14 mouse cellular contexts compared by ENCODE assay signal in genomic region chr3:42065093-42065935, GRCm38 (mm10).
A peak's percentile ranks its signal among the peaks of the same experiment; 100 is the strongest.
DNase-seq lines count a peak whose midpoint lies in the region; ATAC-seq and TF ChIP-seq lines count a peak whose summit lies in the region.
"Had no signal": no experiment of that assay in that cellular context is flagged by ENCODE, and none has a peak within 500 bp of the region (broad histone marks: within the 10 kb centered on the region; RNA-seq: fewer than 3 reads in every experiment).

No protein-coding gene starts in this region.

- no peak overlapping the region for H3K4me3 ChIP-seq in forebrain, embryonic 12.5 days (replicated peaks)
- H3K4me3 ChIP-seq in limb, embryonic 13.5 days, result no peak overlapping the region
- no peak overlapping the region for H3K4me3 ChIP-seq in midbrain, postnatal 0 days (ENCODE audit: low read depth, low read length)
- H3K4me3 ChIP-seq: kidney, embryonic 15.5 days; liver, embryonic 13.5 days had no signal

- no peaks in the 10 kb centered on the region for H3K27me3 ChIP-seq in forebrain, embryonic 12.5 days
- H3K27me3 ChIP-seq in limb, embryonic 13.5 days, result no peaks in the 10 kb centered on the region
- no peaks in the 10 kb centered on the region for H3K27me3 ChIP-seq in midbrain, postnatal 0 days (ENCODE audit: insufficient read depth, low read length)
- H3K27me3 ChIP-seq: kidney, embryonic 15.5 days; liver, embryonic 13.5 days had no signal

- intact Hi-C loops in heart, postnatal 25 days (cut with DNase I), result no loop called here

- peak; percentile 72; the same call in 1 of the 2 replicates for ATAC-seq in forebrain, embryonic 12.5 days (ENCODE audit: low FRiP score)
- ATAC-seq in limb, embryonic 13.5 days (ENCODE audit: low FRiP score, low read depth), result peak; percentile 71
- ATAC-seq in midbrain, postnatal 0 days (ENCODE audit: low FRiP score), result no peak

- no peaks in the 10 kb centered on the region for H3K9me3 ChIP-seq in forebrain, embryonic 12.5 days
- no peaks in the 10 kb centered on the region for H3K9me3 ChIP-seq in limb, embryonic 13.5 days
- H3K9me3 ChIP-seq in midbrain, postnatal 0 days (ENCODE audit: low read length), result no peaks in the 10 kb centered on the region
- H3K9me3 ChIP-seq: kidney, embryonic 15.5 days; liver, embryonic 13.5 days had no signal

- TF ChIP-seq CTCF in midbrain, postnatal 0 days (IDR thresholded peaks at IDR 0.05), result no peak

- peak; percentile 40 for DNase-seq in embryo, embryonic 10 days (ENCODE audit: low spot score)
- peak; percentile 9 for DNase-seq in midbrain, postnatal 0 days (ENCODE audit: low spot score)
- DNase-seq in heart, postnatal 25 days (ENCODE audit: low spot score), result no peak
- DNase-seq in frontal cortex, postnatal 10 days (ENCODE audit: low spot score in 2 of 2), result no peak
- DNase-seq in T-cell, adult 2 months (ENCODE audit: low spot score), result no peak
- no peak for DNase-seq in lung, postnatal 36 days
- DNase-seq: adrenal gland, postnatal 36 days; gastrocnemius, postnatal 14 days; liver, embryonic 13.5 days; lung, postnatal 14 days; right cerebral cortex, postnatal 4 days had no signal

- no peak overlapping the region for H3K9ac ChIP-seq in forebrain, embryonic 12.5 days
- no peak overlapping the region for H3K9ac ChIP-seq in limb, embryonic 13.5 days
- no peak overlapping the region for H3K9ac ChIP-seq in midbrain, postnatal 0 days (replicated peaks; ENCODE audit: low read length, poor library complexity, severe bottlenecking)
- H3K9ac ChIP-seq: kidney, embryonic 15.5 days; liver, embryonic 13.5 days had no signal

- H3K36me3 ChIP-seq in forebrain, embryonic 12.5 days (replicated peaks), result no peaks in the 10 kb centered on the region
- no peaks in the 10 kb centered on the region for H3K36me3 ChIP-seq in limb, embryonic 13.5 days
- H3K36me3 ChIP-seq in midbrain, postnatal 0 days (ENCODE audit: insufficient read depth, low read length), result no peaks in the 10 kb centered on the region
- H3K36me3 ChIP-seq: kidney, embryonic 15.5 days; liver, embryonic 13.5 days had no signal

- peaks cover 10% of the 10 kb centered on the region for H3K4me1 ChIP-seq in forebrain, embryonic 12.5 days
- H3K4me1 ChIP-seq in limb, embryonic 13.5 days, result peaks cover 8% of the 10 kb centered on the region; the same call in 1 of the 2 replicates
- H3K4me1 ChIP-seq in midbrain, postnatal 0 days (ENCODE audit: insufficient read depth, low read length), result no peaks in the 10 kb centered on the region
- H3K4me1 ChIP-seq: kidney, embryonic 15.5 days; liver, embryonic 13.5 days had no signal

- no peak overlapping the region for H3K4me2 ChIP-seq in forebrain, embryonic 12.5 days
- no peak overlapping the region for H3K4me2 ChIP-seq in limb, embryonic 13.5 days (replicated peaks)
- no peak overlapping the region for H3K4me2 ChIP-seq in midbrain, postnatal 0 days (ENCODE audit: low read depth, low read length, poor library complexity, severe bottlenecking)
- H3K4me2 ChIP-seq: kidney, embryonic 15.5 days; liver, embryonic 13.5 days had no signal

- 18% methylated on average over 7 of the region's 7 CpGs for WGBS in forebrain, embryonic 12.5 days
- 45% methylated on average over 7 of the region's 7 CpGs for WGBS in limb, embryonic 13.5 days
- 21% methylated on average over 7 of the region's 7 CpGs for WGBS in midbrain, postnatal 0 days

- H3K27ac ChIP-seq in forebrain, embryonic 12.5 days, result 0 out of 2 replicates have a peak overlapping the region, but pooled peaks have one; percentile 0
- peak overlapping the region; percentile 44; the same call in 1 of the 2 replicates for H3K27ac ChIP-seq in limb, embryonic 13.5 days
- H3K27ac ChIP-seq in midbrain, postnatal 0 days (ENCODE audit: low read depth, low read length), result no peak overlapping the region
- H3K27ac ChIP-seq: kidney, embryonic 15.5 days; liver, embryonic 13.5 days had no signal

Comparison
In these comparisons a context has a peak if more than half of its experiments do, and no peak if none do; other contexts are left out.
1. DNase-seq: peak in embryo, embryonic 10 days (single experiment) and midbrain, postnatal 0 days (single experiment); none in heart, postnatal 25 days (single experiment), frontal cortex, postnatal 10 days (0 of 2), T-cell, adult 2 months (single experiment) and lung, postnatal 36 days (single experiment).